Mouse (Mus musculus) midbrain, embryonic 10.5 days (tissue): ENCODE measurements around the gene Usp36. TPM values are rescaled to one million over a fixed set of nuclear protein-coding genes. Genes with fewer than 3 reads are reported as not detected.

Experiments used
- DNase-seq: peaks from one replicate; pipeline ENCODE4 v3.0.0-alpha.2; 2017; ENCODE audit warnings: low spot score
- H3K27ac ChIP-seq: fragments of 300-500 bp; sonication (generic); replicated peaks from 2 replicates; pipeline ENCODE4 v1.5.1; 2016; ENCODE audit warnings: mild to moderate bottlenecking
- H3K27me3 ChIP-seq: fragments of 300-500 bp; sonication (generic); 2 replicates; pipeline ENCODE4 v1.6.1; 2016; ENCODE audit warnings: low read depth, mild to moderate bottlenecking; ENCODE audit not compliant: poor library complexity, severe bottlenecking
- H3K36me3 ChIP-seq: fragments of 300-500 bp; sonication (generic); 2 replicates; pipeline ENCODE4 v1.6.1; 2016; ENCODE audit warnings: mild to moderate bottlenecking, moderate library complexity
- H3K4me1 ChIP-seq: fragments of 300-500 bp; sonication (generic); 2 replicates; pipeline ENCODE4 v1.6.1; 2016
- H3K4me3 ChIP-seq: fragments of 300-500 bp; sonication (generic); 2 replicates; pipeline ENCODE4 v1.5.1; 2016; ENCODE audit warnings: mild to moderate bottlenecking, moderate library complexity
- H3K9me3 ChIP-seq: fragments of 300-500 bp; sonication (generic); replicated peaks from 2 replicates; pipeline ENCODE4 v1.6.1; 2016; ENCODE audit warnings: mild to moderate bottlenecking
- WGBS: fragments of 180-500 bp; shearing (Covaris S2); methylation state at CpG from one replicate; pipeline ENCODE4 v1.1.7; 2016; 5-methylcytosine and 5-hydroxymethylcytosine counted together
- polyA plus RNA-seq: library from polyadenylated mRNA; unstranded; fragments of >200 nt; fragmentation: Nextera tagmentation; extraction: Ambion mirVana; gene quantifications from 2 replicates; pipeline ENCODE4 v1.2.1, GENCODE M21; 2016

Gene Usp36
- polyA plus RNA-seq, 1 experiment from 2014 or later: 23.6 TPM

DNA sequence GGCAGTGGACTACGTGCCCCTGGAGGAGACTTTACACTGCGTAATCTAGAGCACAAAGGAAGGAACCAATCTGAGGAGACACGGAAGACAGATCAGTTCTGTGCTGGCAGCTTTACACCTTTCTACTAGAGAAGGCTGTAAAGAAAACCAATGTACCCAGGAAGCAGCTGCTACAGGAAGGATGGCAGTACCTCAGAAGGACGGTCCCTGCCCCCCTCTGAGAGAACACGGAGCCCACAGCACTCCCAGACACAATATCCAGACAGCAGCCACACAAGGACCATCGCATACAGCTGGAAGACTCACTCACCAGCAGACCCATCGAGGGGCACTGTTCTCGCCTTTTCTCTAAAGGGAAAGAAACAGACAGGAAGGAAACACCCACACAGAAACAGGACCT lies 30.0 kb downstream of the Usp36 start:
- peaks cover 92% of the 10 kb centered on the region for H3K36me3 ChIP-seq
- WGBS: 95% methylated on average over 8 of the region's 8 CpGs
- no peak for DNase-seq

DNA sequence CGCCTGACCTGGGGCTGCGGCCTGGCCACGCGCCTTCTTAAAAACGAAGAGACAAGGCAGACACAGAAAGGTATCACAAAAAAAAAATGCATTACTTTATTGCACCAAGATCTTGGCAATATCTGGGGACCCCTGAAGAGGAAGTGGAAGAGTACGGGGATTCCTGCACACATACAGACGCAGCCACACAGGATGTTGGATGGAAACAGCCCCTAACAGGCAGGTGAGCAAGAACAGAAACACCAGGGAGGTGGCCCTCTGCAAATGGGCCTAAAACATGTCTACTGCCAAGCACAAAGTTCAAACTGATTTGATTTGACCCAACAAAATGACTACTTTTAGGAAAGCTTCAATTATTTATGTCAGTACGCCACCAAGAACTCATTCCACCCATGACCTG lies 30.5 kb downstream of the Usp36 start:
- no peak for DNase-seq
- WGBS: 96% methylated on average over 8 of the region's 8 CpGs
- Histone ChIP-seq H3K4me1 (peaks cover 2% of the 10 kb centered on the region), H3K4me3 (no peak overlapping the region), H3K27ac (no peak overlapping the region), H3K36me3 (peaks cover 87% of the 10 kb centered on the region), H3K27me3 (no peaks in the 10 kb centered on the region), H3K9me3 (no peaks in the 10 kb centered on the region)

More for the DNA sequence above, 30.0 kb downstream of the Usp36 start:
- H3K4me1 ChIP-seq: no peaks in the 10 kb centered on the region
- no peak overlapping the region for H3K27ac ChIP-seq
- no peaks in the 10 kb centered on the region for H3K9me3 ChIP-seq
- H3K4me3 ChIP-seq: no peak overlapping the region
- H3K27me3 ChIP-seq: no peaks in the 10 kb centered on the region

DNA sequence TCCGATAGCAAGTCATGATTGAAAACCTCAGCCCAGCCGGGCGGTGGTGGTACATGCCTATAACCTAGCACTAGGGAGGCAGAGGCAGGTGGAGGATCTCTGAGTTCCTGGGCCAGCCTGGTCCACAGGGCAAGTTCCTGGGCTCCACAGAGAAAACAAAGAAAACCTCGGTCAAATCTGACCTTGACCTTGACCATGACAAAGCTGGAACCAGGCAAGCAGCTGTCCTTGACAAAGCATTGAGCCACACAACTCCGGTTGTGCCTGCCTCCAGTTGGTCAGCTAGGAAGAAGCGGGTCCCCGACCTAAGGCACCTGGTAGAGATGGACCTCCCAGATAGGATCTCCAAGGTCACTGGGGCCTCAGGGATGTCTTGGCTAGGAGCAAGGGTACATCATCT lies 33.7 kb downstream of the Usp36 start:
- H3K36me3 ChIP-seq: peaks cover 55% of the 10 kb centered on the region
- WGBS: 92% methylated on average over 7 of the region's 7 CpGs
- no peak overlapping the region for H3K4me3 ChIP-seq
- H3K4me1 ChIP-seq: peaks cover 10% of the 10 kb centered on the region
- no peaks in the 10 kb centered on the region for H3K27me3 ChIP-seq
- H3K9me3 ChIP-seq: no peaks in the 10 kb centered on the region
- H3K27ac ChIP-seq: no peak overlapping the region
- DNase-seq: no peak

DNA sequence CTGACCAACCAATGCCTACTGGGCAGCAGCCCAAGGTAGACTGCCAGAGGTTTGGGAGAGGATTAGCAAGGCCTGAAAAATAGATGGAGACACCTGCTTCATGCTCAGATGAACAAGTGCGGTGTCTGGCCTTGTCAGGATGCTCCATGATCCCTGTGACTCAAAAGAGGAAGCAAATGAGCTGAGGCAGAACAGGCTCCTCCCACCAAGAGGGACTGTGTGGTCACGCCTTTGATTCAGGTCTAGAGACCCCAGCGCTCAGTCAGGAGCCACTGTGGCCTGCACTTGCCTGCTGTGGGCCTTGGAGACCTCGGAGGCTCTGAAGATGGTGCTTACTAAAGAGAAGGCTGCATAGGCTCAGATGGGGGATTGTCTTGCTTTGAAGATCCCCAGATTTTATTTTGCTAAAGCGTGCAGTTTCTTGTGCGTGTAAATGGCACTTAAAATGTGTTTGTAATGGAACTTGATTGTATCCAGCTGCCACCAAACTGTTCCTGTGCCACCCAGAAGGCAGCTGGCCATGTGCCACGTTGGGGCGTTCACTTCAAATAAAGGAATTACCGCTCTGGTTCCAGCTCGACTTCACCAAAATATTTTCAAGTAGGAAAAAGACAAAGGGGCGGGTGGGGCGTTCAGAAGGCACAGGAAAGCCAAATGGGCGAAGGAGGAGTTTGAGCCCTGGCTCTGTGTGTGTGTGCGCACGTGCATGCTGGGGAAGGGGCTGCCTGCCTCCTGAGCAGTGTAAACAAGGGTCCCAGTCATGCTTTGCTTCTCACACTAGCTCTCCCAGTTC lies 35.7 kb downstream of the Usp36 start:
- H3K27me3 ChIP-seq: no peaks in the 10 kb centered on the region
- H3K36me3 ChIP-seq: peaks cover 35% of the 10 kb centered on the region
- H3K4me3 ChIP-seq: no peak overlapping the region
- no peaks in the 10 kb centered on the region for H3K9me3 ChIP-seq
- peaks cover 14% of the 10 kb centered on the region for H3K4me1 ChIP-seq
- 75% methylated on average over 15 of the region's 15 CpGs for whole genome bisulfite sequencing
- peak overlapping the region; percentile 42; the same call in 1 of the 2 replicates for H3K27ac ChIP-seq
- no peak for DNase-seq

DNA sequence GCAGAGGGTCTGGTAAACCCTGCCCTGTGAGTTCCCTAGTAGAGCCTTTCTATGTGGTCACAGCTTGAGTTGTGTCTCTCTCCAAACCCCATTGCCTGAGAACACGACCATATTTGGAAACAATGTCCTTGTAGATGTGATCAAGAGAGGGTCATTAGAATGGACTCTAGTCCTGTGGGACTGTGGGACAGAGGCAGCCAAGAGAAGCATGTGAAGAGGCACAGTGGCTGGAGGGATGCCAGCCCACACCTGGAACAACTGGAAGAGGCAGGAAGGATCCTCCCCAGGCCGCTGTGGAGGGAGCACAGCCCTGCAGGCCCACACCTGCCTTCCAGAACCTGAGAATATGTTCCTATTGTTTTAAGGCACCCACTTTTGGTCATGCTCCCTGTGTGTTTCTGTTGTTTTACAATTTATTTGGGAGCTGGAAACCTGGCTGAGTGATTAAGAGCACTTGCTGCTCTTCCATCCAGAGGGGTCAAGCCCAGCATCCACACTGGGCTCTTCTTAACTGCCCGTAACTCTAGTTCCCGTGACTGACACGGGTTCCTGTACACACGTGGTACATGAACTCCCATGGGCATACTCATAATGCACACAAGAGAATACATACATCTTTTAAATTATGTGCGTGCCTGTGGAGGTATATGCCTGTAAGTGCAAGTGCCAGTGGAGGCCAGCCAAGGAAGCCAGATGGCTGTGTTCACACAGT lies 36.4 kb downstream of the Usp36 start:
- H3K27ac ChIP-seq: peak overlapping the region; percentile 42; the same call in 1 of the 2 replicates
- H3K27me3 ChIP-seq: no peaks in the 10 kb centered on the region
- H3K4me1 ChIP-seq: peaks cover 21% of the 10 kb centered on the region
- 91% methylated on average over 7 of the region's 7 CpGs for WGBS
- no peak overlapping the region for H3K4me3 ChIP-seq
- no peak for DNase-seq
- H3K36me3 ChIP-seq: peaks cover 27% of the 10 kb centered on the region
- no peaks in the 10 kb centered on the region for H3K9me3 ChIP-seq

DNA sequence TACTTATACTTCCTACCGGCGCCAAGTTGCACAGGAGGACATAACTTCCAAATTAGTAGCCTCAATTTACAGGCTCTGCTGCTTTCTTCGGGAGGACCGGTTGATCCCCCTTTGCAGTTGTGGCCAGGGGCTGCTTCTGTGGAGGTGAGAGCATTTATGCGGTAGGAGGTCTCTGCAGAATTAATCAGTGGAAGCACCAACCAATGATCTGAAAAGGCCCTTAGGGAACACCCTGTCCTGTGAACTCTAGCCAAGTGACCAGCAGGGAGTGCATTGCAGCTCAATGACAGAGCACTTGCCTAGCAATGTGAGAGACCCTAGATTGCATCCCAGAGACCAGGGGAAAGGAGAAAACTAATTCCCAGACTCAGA lies 41.0 kb downstream of the Usp36 start:
- no peaks in the 10 kb centered on the region for H3K9me3 ChIP-seq
- peak overlapping the region; percentile 85 for H3K27ac ChIP-seq
- H3K36me3 ChIP-seq: no peaks in the 10 kb centered on the region
- peaks cover 35% of the 10 kb centered on the region for H3K4me1 ChIP-seq
- H3K27me3 ChIP-seq: peaks cover 8% of the 10 kb centered on the region
- no peak for DNase-seq
- peak overlapping the region; percentile 90 for H3K4me3 ChIP-seq
- 4% methylated on average over 5 of the region's 5 CpGs for WGBS

DNA sequence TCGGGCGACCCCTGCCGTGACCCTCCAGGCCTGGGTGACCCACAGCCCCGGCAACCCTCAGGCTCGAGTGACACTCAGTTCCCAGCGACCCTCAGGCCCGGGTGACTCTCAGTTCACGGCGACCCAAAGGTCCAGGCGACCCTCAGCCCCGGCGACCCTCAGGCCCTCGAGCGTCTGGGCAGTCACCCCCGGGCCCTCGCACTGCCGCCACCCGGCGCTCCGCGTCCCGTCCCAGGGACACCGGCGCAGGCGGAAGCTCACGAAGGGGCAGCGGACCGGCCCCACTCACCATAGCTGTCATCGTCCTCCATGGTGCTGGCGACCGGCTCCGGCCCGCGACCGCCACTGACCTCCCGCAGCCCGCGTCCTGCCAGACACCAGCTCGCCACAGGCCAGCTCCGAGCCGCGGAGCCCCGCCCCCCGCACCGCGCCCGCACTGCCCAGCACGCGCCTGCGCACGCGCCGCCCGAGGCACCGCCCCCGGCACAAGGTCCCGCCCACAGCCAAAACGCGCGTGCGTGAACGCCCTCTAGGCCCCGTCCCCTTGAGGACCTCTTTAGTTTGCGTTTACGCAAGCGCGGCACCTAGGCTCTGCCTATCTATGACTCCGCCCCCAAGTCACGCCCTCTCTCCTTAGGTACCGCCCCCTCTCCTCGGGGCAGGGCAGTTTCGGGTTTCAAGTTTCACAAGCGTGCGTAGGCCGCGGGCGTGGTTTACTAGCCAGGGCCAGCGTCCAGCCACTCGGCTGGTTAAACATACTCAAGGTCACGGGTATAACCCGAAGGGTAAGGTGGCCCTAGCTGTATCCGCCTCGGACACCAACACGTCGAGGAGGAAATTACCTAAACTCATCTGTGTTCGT lies 41.7 kb downstream of the Usp36 start, which contains the start of gene Cyth1:
Gene Cyth1, minus strand, starts transcription at position 443 of the 862 bp plus-strand sequence.
- H3K27me3 ChIP-seq: peaks cover 8% of the 10 kb centered on the region
- H3K4me3 ChIP-seq: peak within 1 kb of the TSS; percentile 90
- H3K36me3 ChIP-seq: no peaks in the 10 kb centered on the region
- peak; percentile 99 for DNase-seq
- H3K4me1 ChIP-seq: peaks cover 33% of the 10 kb centered on the region
- WGBS: under 1% methylated on average over 86 of the region's 86 CpGs
- no peaks in the 10 kb centered on the region for H3K9me3 ChIP-seq
- peak within 1 kb of the TSS; percentile 85 for H3K27ac ChIP-seq

DNA sequence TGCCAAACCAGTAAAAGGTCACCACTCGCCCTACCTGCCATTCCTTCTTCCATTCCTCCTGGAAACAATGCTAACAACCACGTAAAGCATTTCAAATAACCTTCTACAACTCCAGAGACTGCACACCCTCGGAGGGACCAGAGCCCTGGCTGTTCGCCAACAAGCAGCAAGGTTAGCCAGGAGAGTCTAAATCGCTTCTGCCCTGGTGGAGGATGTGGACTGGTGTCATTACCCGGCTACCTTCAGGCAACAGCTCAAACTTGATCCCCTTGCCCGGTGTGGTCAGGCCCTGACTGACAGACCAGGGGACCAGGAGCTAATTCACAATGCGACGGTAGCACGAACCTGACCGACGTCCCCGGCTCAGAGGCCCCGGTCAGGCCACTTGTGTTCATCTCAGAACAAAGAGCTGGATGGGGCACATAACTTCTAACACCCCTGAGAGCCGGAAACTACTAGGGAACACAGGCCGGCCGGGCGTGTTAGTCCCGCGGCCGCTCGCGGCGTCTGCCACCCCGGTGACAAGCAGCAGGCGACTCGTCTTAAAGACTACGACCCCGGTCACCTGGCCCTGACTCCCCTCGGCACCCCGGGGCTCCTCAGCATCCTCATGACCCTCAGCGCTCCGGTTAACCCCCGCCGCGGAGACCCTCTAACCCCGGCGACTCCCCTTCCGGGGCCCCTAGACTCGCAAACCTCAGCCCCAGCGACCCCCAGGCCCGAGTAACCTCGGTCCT lies 42.5 kb downstream of the Usp36 start:
- peak overlapping the region; percentile 90 for H3K4me3 ChIP-seq
- peak; percentile 51 for DNase-seq
- WGBS: 3% methylated on average over 43 of the region's 43 CpGs
- peaks cover 36% of the 10 kb centered on the region for H3K4me1 ChIP-seq
- H3K27me3 ChIP-seq: peaks cover 8% of the 10 kb centered on the region
- peak overlapping the region; percentile 85 for H3K27ac ChIP-seq
- H3K9me3 ChIP-seq: no peaks in the 10 kb centered on the region
- no peaks in the 10 kb centered on the region for H3K36me3 ChIP-seq

DNA sequence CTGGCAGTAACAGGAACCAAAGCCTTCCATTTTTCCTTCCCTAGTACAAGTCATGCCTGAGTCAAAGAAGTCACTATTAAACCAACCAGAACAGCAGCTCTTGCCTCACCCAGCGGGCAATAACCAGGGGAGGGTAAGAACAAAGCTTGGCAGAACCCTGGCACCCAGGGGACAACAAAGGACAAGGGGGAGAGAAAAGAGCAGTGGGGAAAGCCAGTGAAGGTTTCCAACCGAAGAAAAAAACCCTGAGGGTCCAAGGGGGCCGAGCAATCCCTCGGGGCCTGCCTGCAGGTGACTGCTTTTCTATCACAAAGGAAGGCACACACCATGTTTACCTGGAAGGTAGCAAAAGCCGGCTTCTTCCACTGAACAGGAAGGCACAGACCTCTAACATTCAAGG lies 43.3 kb downstream of the Usp36 start:
- H3K27ac ChIP-seq: no peak overlapping the region
- 63% methylated on average over 5 of the region's 5 CpGs for WGBS

DNA sequence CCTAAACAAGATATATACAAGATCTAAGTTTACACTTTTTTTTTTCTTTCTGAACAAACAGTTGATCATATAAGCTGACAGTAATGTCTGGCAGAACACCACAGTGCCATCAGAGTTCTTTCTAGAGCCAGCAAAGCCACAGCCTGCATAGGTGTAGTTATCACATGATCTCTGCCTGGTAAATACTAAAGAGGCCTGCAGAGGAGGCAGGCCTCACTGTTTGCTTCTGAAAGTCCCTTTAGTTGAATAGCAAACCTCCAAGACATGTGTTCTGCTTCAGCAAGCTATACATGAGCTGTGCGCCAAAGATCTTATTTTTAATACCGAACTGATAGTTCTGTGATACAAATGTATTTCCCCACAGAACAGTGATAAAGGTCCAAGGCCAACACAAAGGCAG lies 44.9 kb downstream of the Usp36 start:
- peaks cover 8% of the 10 kb centered on the region for H3K27me3 ChIP-seq
- peaks cover 50% of the 10 kb centered on the region for H3K4me1 ChIP-seq
- H3K9me3 ChIP-seq: no peaks in the 10 kb centered on the region
- no peak overlapping the region for H3K27ac ChIP-seq
- H3K4me3 ChIP-seq: no peak overlapping the region
- no peaks in the 10 kb centered on the region for H3K36me3 ChIP-seq
- no peak for DNase-seq
- 98% methylated on average over 2 of the region's 2 CpGs for WGBS

More for the DNA sequence above, 43.3 kb downstream of the Usp36 start:
- H3K4me1 ChIP-seq: peaks cover 41% of the 10 kb centered on the region
- H3K4me3 ChIP-seq: peak overlapping the region; percentile 90
- H3K9me3 ChIP-seq: no peaks in the 10 kb centered on the region
- no peaks in the 10 kb centered on the region for H3K36me3 ChIP-seq
- DNase-seq: no peak
- H3K27me3 ChIP-seq: peaks cover 8% of the 10 kb centered on the region

DNA sequence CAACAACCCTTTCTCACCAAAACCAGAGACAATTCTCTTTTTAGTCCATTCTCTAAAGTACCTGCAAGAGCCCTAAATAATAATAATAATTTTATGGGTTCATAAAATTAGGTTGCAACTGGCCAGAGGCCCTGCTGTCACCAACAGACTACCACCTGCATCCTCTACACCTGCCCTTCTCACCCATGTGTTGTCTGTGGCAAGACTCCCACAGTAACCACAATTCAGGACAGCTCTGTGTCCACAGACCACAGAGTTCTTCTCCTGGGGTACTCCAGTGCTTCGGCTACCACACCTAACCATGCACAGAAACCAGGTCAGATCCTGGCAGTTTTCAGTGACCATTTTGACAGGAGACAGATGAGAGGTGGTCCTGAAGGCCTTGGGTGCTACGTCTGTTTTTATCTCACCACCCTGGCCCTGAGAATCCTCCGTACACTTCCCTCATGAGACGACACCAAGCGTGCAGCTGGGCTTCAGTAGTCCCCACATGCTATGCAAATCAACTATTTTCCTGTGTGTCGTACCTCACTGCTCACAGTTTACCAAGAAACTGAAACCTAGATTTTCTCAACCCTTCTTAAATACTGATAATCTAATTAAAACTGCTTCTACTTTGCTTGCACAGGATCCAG lies 46.3 kb downstream of the Usp36 start:
- Histone ChIP-seq H3K27ac (no peak overlapping the region), H3K4me3 (no peak overlapping the region), H3K27me3 (peaks cover 8% of the 10 kb centered on the region), H3K4me1 (peaks cover 53% of the 10 kb centered on the region), H3K36me3 (no peaks in the 10 kb centered on the region), H3K9me3 (no peaks in the 10 kb centered on the region)
- DNase-seq: no peak
- 90% methylated on average over 6 of the region's 6 CpGs for WGBS
